Mouse (Mus musculus) thymus, adult 18-20 months (tissue): Measurements from ENCODE around the gene B4galnt2.

Experiments used
- DNase-seq, 2 experiments: peaks; one replicate each; pipeline ENCODE4 v3.0.0; 2022; ENCODE audit warnings: mixed read lengths in 2 of 2

The B4galnt2 gene

GRCm38 (mm10) chr11:95838598-95838997 is 76.1 kb downstream of the B4galnt2 start:
- no peak for DNase-seq

DNA sequence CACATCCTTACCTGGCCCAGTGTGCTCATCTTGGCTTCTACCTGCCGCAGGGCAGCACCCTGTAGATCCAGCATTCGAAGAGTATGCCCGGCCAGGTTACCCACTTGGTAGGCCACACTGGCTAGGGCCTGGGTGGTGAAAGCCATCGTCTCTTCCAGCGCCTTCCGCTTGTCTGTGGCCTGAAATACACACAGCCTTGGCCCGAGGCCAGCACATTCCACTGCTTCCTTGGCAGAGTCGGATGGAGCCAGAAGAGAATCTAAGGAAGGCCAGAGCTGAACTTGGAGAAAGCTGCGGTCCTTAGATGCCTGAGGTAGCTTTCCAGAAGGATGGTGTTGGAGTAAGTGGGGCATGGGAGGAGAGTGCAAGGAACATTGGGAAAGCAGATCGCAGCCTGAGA is 77.6 kb downstream of the B4galnt2 start, which contains the start of gene Gngt2:
Gene Gngt2, plus strand, starts transcription at position 158 of the 400 bp plus-strand sequence.
- no peak for DNase-seq

- no peak for DNase-seq
Observed at GRCm38 (mm10) chr11:95836433-95836832, 78.3 kb downstream of the B4galnt2 start.

DNA sequence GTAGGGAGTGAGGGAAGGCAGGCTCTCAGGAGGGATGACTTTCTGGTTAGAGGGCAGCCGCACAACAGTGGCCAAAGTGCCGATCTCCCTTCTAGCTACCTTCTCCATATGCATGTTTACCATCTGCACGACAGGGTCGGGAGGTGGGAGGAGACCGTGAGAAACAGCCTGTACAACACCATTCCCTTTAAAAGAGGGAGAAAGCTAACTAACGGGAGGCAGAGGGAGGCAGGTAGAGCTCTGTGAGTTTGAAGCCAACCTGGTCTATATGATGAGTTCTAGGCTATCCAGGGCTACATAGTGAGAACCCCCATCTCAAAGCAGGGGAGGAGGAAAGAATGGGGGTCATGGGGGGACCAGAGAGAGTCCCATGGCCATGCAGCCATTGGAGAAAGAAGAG is 78.9 kb downstream of the B4galnt2 start:
- DNase-seq = no peak

GRCm38 (mm10) chr11:95834742-95835710 is 79.7 kb downstream of the B4galnt2 start:
- DNase-seq = peak; percentile 52 to 80

GRCm38 (mm10) chr11:95834143-95834667 is 80.5 kb downstream of the B4galnt2 start:
- DNase-seq = peak; percentile 94 to 97

- DNase-seq = peak; percentile 48 to 66
Observed at GRCm38 (mm10) chr11:95833631-95834142, 81.0 kb downstream of the B4galnt2 start.

GRCm38 (mm10) chr11:95833006-95833570 is 81.6 kb downstream of the B4galnt2 start:
- DNase-seq = peak; percentile 64 to 73

GRCm38 (mm10) chr11:95832129-95833005 is 82.3 kb downstream of the B4galnt2 start:
- no peak for DNase-seq

DNA sequence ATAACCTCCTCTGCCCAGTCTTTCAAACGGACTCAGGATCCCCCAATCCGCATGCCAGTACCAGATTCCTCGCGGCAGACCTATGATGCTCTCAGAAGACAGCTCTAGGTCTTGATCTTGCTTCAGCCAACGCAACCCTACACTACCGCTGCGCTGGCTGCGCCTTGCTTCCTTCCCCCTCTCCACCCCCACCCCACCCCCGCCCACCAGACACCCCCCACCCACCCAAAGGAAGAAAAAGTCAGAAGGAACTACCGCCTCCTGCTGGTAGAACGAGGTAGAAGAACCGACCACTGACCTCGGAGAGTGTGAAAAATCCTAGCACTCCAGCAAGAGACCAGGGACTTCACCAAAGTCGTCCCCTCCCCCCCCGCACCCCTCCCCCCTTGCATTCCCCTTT is 83.0 kb downstream of the B4galnt2 start:
- no peak for DNase-seq

GRCm38 (mm10) chr11:95831276-95831619 is 83.4 kb downstream of the B4galnt2 start:
- DNase-seq = no peak

DNA sequence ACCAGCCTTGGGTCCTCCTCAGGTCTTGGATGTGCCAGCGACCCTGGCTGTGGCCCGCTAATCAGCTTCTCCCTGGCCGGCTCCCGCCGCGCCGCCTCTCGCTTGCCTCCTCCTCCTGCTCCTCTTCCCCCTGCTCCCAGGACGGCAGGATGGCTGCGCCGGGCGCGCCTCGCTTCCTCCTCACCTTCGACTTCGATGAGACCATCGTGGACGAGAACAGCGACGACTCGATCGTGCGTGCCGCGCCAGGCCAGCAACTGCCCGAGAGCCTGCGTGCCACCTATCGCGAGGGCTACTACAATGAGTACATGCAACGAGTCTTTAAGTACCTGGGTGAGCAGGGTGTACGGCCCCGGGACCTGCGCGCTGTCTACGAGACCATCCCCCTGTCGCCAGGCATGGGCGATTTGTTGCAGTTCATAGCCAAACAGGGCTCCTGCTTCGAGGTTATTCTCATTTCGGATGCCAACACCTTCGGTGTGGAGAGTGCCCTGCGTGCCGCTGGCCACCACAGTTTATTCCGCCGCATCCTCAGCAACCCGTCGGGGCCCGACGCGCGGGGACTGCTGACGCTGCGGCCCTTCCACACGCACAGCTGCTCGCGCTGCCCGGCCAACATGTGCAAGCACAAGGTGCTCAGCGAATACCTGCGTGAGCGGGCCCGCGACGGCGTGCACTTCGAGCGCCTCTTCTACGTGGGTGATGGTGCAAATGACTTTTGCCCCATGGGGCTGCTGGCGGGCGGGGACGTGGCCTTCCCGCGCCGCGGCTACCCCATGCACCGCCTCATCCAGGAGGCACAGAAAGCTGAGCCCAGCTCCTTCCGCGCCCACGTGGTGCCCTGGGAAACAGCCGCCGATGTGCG is 84.0 kb downstream of the B4galnt2 start:
- DNase-seq = peak; percentile 63 to 71

DNA sequence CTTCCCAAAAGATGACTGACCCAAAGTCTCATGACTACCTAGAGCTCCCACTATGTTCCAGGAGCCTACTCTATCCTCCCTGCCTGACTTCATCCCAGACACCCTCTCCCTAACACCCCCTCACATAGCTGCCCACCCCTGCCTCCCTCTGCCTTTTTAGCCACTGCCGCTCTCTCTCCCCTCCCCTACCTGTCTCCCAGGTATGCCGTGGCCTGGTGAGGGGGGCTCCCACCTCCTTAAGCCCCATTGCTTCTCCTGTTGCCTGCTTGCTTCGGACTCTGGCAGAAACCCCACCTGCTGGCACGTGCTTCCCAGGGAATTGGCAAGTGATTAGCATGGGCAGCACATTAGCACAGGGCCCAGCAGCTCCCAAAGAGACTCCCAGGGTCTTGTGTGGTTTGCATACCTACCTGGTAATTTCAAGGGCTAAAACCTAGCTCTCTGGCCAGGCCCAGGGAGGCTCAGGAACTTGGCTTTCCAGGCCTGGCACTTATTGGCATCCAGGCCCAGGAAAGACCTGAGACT is 85.1 kb downstream of the B4galnt2 start:
- DNase-seq = no peak

DNA sequence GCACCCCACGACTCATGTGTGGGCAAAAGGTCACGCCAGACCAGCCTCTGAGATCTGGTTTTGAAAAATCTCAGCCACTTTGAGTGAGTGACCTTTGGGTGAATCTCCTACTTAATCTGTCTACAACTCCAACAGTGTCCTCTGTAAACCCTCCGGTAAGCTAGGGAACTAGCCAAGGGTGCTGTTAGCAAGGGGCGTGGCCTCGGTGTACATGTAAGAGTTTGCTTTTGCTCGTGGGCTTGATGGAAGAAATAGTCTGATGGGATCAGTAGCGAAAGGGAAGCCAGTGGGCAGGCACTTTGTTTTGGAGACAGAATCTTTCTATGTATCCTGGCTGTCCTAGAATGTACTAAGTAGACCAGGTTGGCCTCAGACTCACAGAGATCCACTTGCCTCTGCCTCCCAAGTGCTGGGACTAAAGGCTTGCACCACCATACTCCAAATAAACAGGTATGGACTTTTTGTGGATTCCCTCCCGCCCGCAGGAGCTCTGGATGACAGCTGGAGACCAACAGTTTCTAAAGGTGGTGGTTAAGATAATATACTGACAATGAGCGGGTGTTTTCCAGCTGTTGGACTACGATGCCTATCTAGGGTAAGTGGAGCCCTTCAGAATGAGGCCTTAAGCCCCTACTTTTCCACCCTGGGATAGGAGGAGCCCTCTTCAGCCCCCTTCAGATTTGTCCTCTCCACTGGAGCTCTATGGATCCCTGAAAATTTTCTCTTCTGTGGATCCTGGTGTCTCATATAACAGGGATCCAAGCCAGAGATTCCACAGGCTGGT is 86.3 kb downstream of the B4galnt2 start:
- no peak for DNase-seq

GRCm38 (mm10) chr11:95827464-95828085 is 87.1 kb downstream of the B4galnt2 start:
- peak in 1 of 2 experiments; percentile 55 for DNase-seq

- no peak for DNase-seq
Observed at GRCm38 (mm10) chr11:95827168-95827447, 87.6 kb downstream of the B4galnt2 start.

- no peak for DNase-seq
Observed at GRCm38 (mm10) chr11:95826317-95827167, 88.1 kb downstream of the B4galnt2 start.

DNA sequence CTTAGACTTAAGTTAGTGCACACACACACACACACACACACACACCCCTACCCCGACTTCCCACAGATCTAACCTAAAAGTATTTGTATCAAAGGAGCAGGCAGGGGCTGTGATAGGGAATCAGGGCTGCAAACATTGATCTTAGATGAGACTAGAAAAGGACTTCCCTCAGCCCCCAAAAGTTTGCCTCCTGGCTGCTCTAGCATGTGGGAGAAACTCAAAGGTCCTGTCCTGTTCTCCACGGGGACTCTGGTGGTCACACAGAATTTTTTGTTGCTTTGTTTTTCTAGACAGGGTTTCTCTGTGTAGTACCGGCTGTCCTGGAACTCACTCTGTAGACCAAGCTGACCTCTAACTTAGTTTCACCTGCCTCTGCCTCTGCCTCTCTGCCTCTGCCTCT is 89.1 kb downstream of the B4galnt2 start:
- DNase-seq = no peak

- DNase-seq = peak in 1 of 2 experiments; percentile 57
Observed at GRCm38 (mm10) chr11:95824877-95825243, 89.8 kb downstream of the B4galnt2 start.
